Mouse (Mus musculus) midbrain, embryonic 12.5 days (tissue): Measurements from ENCODE around the gene Uty. TPM values are rescaled to one million over a fixed set of nuclear protein-coding genes. Genes with fewer than 3 reads are reported as not detected.

Experiments used
- ATAC-seq: fragments of 200-750 bp; cut with Nextera tagmentation; 2 replicates; pipeline ENCODE4 v1.8.0; 2017; ENCODE audit warnings: low read depth, moderate TSS enrichment, moderate library complexity; ENCODE audit not compliant: low FRiP score
- H3K27ac ChIP-seq: fragments of 300-500 bp; sonication (generic); replicated peaks from 2 replicates; pipeline ENCODE4 v1.5.1; 2016; ENCODE audit warnings: mild to moderate bottlenecking
- H3K27me3 ChIP-seq: fragments of 300-500 bp; sonication (generic); 2 replicates; pipeline ENCODE4 v1.6.1; 2016; ENCODE audit warnings: mild to moderate bottlenecking
- H3K36me3 ChIP-seq: fragments of 300-500 bp; sonication (generic); 2 replicates; pipeline ENCODE4 v1.6.1; 2016
- H3K4me1 ChIP-seq: fragments of 300-500 bp; sonication (generic); 2 replicates; pipeline ENCODE4 v1.6.1; 2016
- H3K4me2 ChIP-seq: fragments of 300-500 bp; sonication (generic); replicated peaks from 2 replicates; pipeline ENCODE4 v1.6.1; 2016; ENCODE audit warnings: mild to moderate bottlenecking, moderate library complexity
- H3K4me3 ChIP-seq: fragments of 300-500 bp; sonication (generic); 2 replicates; pipeline ENCODE4 v1.5.1; 2016; ENCODE audit warnings: mild to moderate bottlenecking
- H3K9ac ChIP-seq: fragments of 300-500 bp; sonication (generic); replicated peaks from 2 replicates; pipeline ENCODE4 v1.6.1; 2016; ENCODE audit warnings: mild to moderate bottlenecking, moderate library complexity
- H3K9me3 ChIP-seq: fragments of 300-500 bp; sonication (generic); 2 replicates; pipeline ENCODE4 v1.6.1; 2016; ENCODE audit warnings: mild to moderate bottlenecking
- WGBS: fragments of 180-500 bp; shearing (Covaris S2); methylation state at CpG from one replicate; pipeline ENCODE4 v1.1.7; 2016; 5-methylcytosine and 5-hydroxymethylcytosine counted together
- polyA plus RNA-seq: library from polyadenylated mRNA; unstranded; fragments of >200 nt; fragmentation: Nextera tagmentation; extraction: Ambion mirVana; gene quantifications from 2 replicates; pipeline ENCODE4 v1.2.1, GENCODE M21; 2016

Gene Uty
- 12.1 and 19.3 TPM in 2 replicates for polyA plus RNA-seq

- peak; percentile 95 for ATAC-seq
- peak within 1 kb of the TSS; percentile 43 for H3K4me3 ChIP-seq
- no peaks in the 10 kb centered on the region for H3K9me3 ChIP-seq
- H3K4me1 ChIP-seq = no peaks in the 10 kb centered on the region
- WGBS = 0% methylated on average over 16 of the region's 21 CpGs
- H3K4me2 ChIP-seq = peak within 1 kb of the TSS; percentile 42
- H3K36me3 ChIP-seq = no peaks in the 10 kb centered on the region
- no peaks in the 10 kb centered on the region for H3K27me3 ChIP-seq
- peak within 1 kb of the TSS; percentile 31; the same call in 1 of the 2 replicates for H3K9ac ChIP-seq
- H3K27ac ChIP-seq = peak within 1 kb of the TSS; percentile 61
These were observed at the start of gene Uty for GRCm38 (mm10) chrY:1245426-1245863. TSS of gene Uty (minus strand) at chrY:1245759.

DNA sequence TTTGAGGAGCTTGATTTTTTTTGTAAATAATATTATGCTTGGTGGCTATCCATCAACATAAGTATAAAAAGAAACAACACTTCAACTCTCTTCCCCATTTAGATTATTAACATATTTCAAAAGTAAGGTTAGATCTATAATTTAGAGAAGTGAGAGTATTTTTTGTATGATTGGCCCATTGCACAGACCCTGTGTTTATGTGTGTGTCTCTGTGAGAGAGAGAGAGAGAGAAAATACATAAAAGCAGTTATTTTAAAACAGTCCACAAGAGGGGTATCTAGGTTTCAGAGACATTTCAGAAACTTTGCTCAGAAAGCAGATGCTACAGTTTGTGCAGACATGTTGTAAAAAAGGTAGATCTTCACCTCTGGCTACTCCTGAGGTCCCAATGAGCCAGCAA lies 48.1 kb upstream of the Uty start:
- Histone ChIP-seq H3K27me3 (no peaks in the 10 kb centered on the region), H3K36me3 (no peaks in the 10 kb centered on the region), H3K9ac (no peak overlapping the region), H3K9me3 (no peaks in the 10 kb centered on the region), H3K27ac (no peak overlapping the region), H3K4me3 (no peak overlapping the region), H3K4me1 (no peaks in the 10 kb centered on the region), H3K4me2 (no peak overlapping the region)
- ATAC-seq = no peak

- peak within 1 kb of the TSS; percentile 31; the same call in 1 of the 2 replicates for H3K9ac ChIP-seq
- H3K36me3 ChIP-seq = no peaks in the 10 kb centered on the region
- no peaks in the 10 kb centered on the region for H3K4me1 ChIP-seq
- H3K27ac ChIP-seq = no peak within 1 kb of the TSS
- peak within 1 kb of the TSS; percentile 39 for H3K4me2 ChIP-seq
- peak; percentile 89 for ATAC-seq
- H3K27me3 ChIP-seq = no peaks in the 10 kb centered on the region
- peak within 1 kb of the TSS; percentile 42 for H3K4me3 ChIP-seq
- 3% methylated on average over 28 of the region's 31 CpGs for WGBS
- no peaks in the 10 kb centered on the region for H3K9me3 ChIP-seq
These were observed 40.7 kb upstream of the Uty start, which contains the start of gene Ddx3y for GRCm38 (mm10) chrY:1286171-1286795. TSS of gene Ddx3y (minus strand) at chrY:1286629.

GRCm38 (mm10) chrY:1285735-1286134 lies 40.2 kb upstream of the Uty start:
- no peaks in the 10 kb centered on the region for H3K36me3 ChIP-seq
- 0 out of 2 replicates have a peak, but pooled peaks have one; percentile 34 for ATAC-seq
- H3K27me3 ChIP-seq = no peaks in the 10 kb centered on the region
- 3% methylated on average over 11 of the region's 12 CpGs for WGBS
- H3K4me3 ChIP-seq = peak overlapping the region; percentile 42
- H3K9ac ChIP-seq = peak overlapping the region; percentile 31; the same call in 1 of the 2 replicates
- H3K4me1 ChIP-seq = no peaks in the 10 kb centered on the region
- H3K9me3 ChIP-seq = no peaks in the 10 kb centered on the region
- peak overlapping the region; percentile 39 for H3K4me2 ChIP-seq
- H3K27ac ChIP-seq = no peak overlapping the region

DNA sequence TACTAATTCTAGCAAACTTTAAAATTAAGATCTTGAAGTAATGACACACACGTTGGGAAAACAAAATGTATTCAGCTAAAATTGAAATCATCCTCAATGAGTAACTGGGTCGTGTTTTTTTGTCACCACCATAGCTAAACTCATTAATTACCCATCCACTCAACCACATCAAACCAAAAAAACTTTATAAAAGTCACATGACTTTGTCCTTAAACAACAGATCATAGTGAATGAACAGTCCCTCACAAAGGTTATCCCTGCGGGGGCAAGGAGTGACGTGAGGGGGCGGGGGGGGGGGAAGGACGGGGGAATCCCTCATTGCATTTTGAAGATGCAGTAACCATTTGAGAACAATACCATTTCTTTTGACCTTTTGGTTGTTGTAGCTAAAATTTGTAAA lies 558 bp upstream of the Uty start:
- H3K4me1 ChIP-seq = no peaks in the 10 kb centered on the region
- H3K4me2 ChIP-seq = no peak overlapping the region; the same call in 1 of the 2 replicates
- 52% methylated on average over 4 of the region's 6 CpGs for WGBS
- H3K27ac ChIP-seq = no peak overlapping the region
- no peak overlapping the region for H3K9ac ChIP-seq
- H3K9me3 ChIP-seq = no peaks in the 10 kb centered on the region
- no peak for ATAC-seq
- no peak overlapping the region for H3K4me3 ChIP-seq
- no peaks in the 10 kb centered on the region for H3K36me3 ChIP-seq
- no peaks in the 10 kb centered on the region for H3K27me3 ChIP-seq

- no peaks in the 10 kb centered on the region for H3K27me3 ChIP-seq
- H3K27ac ChIP-seq = peak overlapping the region; percentile 61
- H3K9ac ChIP-seq = peak overlapping the region; percentile 31; the same call in 1 of the 2 replicates
- WGBS = 2% methylated on average over 9 of the region's 9 CpGs
- no peaks in the 10 kb centered on the region for H3K9me3 ChIP-seq
- peak overlapping the region; percentile 42 for H3K4me2 ChIP-seq
- no peak for ATAC-seq
- no peaks in the 10 kb centered on the region for H3K36me3 ChIP-seq
- peak overlapping the region; percentile 43 for H3K4me3 ChIP-seq
- H3K4me1 ChIP-seq = no peaks in the 10 kb centered on the region
These were observed 619 bp downstream of the Uty start for GRCm38 (mm10) chrY:1244940-1245339.

DNA sequence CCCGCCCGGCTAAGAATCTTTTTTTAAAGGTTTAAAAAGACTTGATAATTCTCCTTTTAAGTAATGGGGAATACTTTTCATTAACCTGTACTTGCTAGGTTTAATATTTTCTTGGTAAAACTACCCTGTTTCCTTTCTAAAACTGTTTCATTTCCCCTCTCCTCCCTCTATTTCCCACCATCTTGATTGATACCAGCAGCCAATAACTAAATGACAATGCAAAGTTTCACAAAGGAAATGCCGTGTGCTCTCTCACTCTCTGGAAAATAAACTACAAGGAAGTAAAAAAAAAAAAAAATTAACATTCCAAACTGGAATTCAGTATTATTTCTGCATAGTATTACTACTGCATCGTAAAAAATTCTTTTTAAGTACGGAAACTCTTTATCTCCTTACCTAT lies 1.1 kb downstream of the Uty start:
- Histone ChIP-seq H3K9ac (no peak overlapping the region), H3K4me2 (peak overlapping the region; percentile 42), H3K27me3 (no peaks in the 10 kb centered on the region), H3K9me3 (no peaks in the 10 kb centered on the region), H3K27ac (no peak overlapping the region), H3K4me3 (peak overlapping the region; percentile 43), H3K36me3 (no peaks in the 10 kb centered on the region), H3K4me1 (no peaks in the 10 kb centered on the region)
- no peak for ATAC-seq
- WGBS = 43% methylated on average over 3 of the region's 5 CpGs

GRCm38 (mm10) chrY:1220001-1220400 lies 25.6 kb downstream of the Uty start:
- ATAC-seq = no peak
- WGBS = 85% methylated on average over 5 of the region's 7 CpGs

DNA sequence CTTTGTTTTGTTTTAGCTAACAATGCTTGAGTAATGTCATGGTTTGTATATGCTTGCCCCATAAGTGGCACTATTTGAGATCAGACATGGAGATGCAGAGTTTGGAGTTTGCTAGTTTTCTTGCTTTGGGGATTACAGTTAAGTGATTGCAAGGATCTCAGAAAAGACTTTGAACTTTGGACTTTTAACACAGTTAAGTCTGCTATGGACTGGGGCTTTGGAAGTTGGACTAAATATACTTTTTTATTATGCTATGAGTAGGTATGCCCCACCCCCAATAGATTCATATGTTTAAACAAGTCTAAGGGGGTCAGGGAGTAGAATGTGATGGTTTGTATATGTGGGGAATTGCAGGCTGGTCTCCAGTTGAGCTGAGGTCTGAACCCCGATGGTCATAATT lies 67.1 kb downstream of the Uty start:
- no peaks in the 10 kb centered on the region for H3K9me3 ChIP-seq
- no peaks in the 10 kb centered on the region for H3K36me3 ChIP-seq
- H3K4me2 ChIP-seq = no peak overlapping the region
- no peak overlapping the region for H3K9ac ChIP-seq
- H3K27ac ChIP-seq = no peak overlapping the region
- no peaks in the 10 kb centered on the region for H3K27me3 ChIP-seq
- H3K4me3 ChIP-seq = no peak overlapping the region
- no peak for ATAC-seq
- H3K4me1 ChIP-seq = no peaks in the 10 kb centered on the region
- WGBS = 83% methylated on average over 1 of the region's 1 CpGs

More at GRCm38 (mm10) chrY:1220001-1220400, 25.6 kb downstream of the Uty start:
- Histone ChIP-seq H3K27ac (no peak overlapping the region), H3K4me1 (no peaks in the 10 kb centered on the region), H3K4me2 (no peak overlapping the region), H3K9me3 (no peaks in the 10 kb centered on the region), H3K36me3 (no peaks in the 10 kb centered on the region), H3K4me3 (no peak overlapping the region), H3K9ac (no peak overlapping the region), H3K27me3 (no peaks in the 10 kb centered on the region)

- Histone ChIP-seq H3K36me3 (no peaks in the 10 kb centered on the region), H3K9ac (no peak overlapping the region), H3K9me3 (no peaks in the 10 kb centered on the region), H3K27ac (no peak overlapping the region), H3K4me1 (no peaks in the 10 kb centered on the region), H3K4me2 (no peak overlapping the region), H3K4me3 (no peak overlapping the region), H3K27me3 (no peaks in the 10 kb centered on the region)
- no peak for ATAC-seq
These were observed 82.5 kb downstream of the Uty start for GRCm38 (mm10) chrY:1163054-1163453.

- H3K27me3 ChIP-seq = no peaks in the 10 kb centered on the region
- 93% methylated on average over 3 of the region's 5 CpGs for WGBS
- ATAC-seq = no peak
These were observed 129.4 kb downstream of the Uty start for GRCm38 (mm10) chrY:1116153-1116552.

GRCm38 (mm10) chrY:1114016-1114415 lies 131.5 kb downstream of the Uty start:
- Histone ChIP-seq H3K27ac (no peak overlapping the region), H3K4me2 (no peak overlapping the region), H3K9me3 (no peaks in the 10 kb centered on the region), H3K4me3 (no peak overlapping the region), H3K27me3 (no peaks in the 10 kb centered on the region), H3K9ac (no peak overlapping the region), H3K4me1 (no peaks in the 10 kb centered on the region), H3K36me3 (no peaks in the 10 kb centered on the region)
- no CpG with 5 or more reads among the region's 2 CpGs for WGBS
- ATAC-seq = peak; percentile 68

More at GRCm38 (mm10) chrY:1116153-1116552, 129.4 kb downstream of the Uty start:
- Histone ChIP-seq H3K9ac (no peak overlapping the region), H3K27ac (no peak overlapping the region), H3K4me1 (no peaks in the 10 kb centered on the region), H3K4me2 (no peak overlapping the region), H3K4me3 (no peak overlapping the region), H3K36me3 (no peaks in the 10 kb centered on the region), H3K9me3 (no peaks in the 10 kb centered on the region)
